Mouse (Mus musculus): ENCODE results near the gene Pmfbp1. TPM values are rescaled to one million over a fixed set of nuclear protein-coding genes. Genes with fewer than 3 reads are reported as not detected.

The Pmfbp1 gene
- polyA plus RNA-seq, 1 experiment from 2014 or later: 1.5 TPM

- Histone ChIP-seq H3K27me3 (no peaks in the 10 kb centered on the region), H3K4me3 (no peak overlapping the region), H3K9ac (no peak overlapping the region), H3K36me3 (peaks cover 33% of the 10 kb centered on the region), H3K4me1 (replicated peaks) (peaks cover 12% of the 10 kb centered on the region), H3K4me2 (no peak overlapping the region), H3K27ac (replicated peaks) (no peak overlapping the region), H3K9me3 (no peaks in the 10 kb centered on the region)
- 89% methylated on average over 12 of the region's 12 CpGs for WGBS
- ATAC-seq (ENCODE audit: low read depth): no peak
These were observed 77.3 kb downstream of the Pmfbp1 start for GRCm38 (mm10) chr8:109571139-109571538.

GRCm38 (mm10) chr8:109576311-109576710 is 82.5 kb downstream of the Pmfbp1 start:
- Histone ChIP-seq H3K27me3 (no peaks in the 10 kb centered on the region), H3K9me3 (no peaks in the 10 kb centered on the region), H3K4me2 (no peak overlapping the region), H3K36me3 (peaks cover 9% of the 10 kb centered on the region), H3K9ac (no peak overlapping the region), H3K27ac (replicated peaks) (no peak overlapping the region), H3K4me1 (replicated peaks) (no peaks in the 10 kb centered on the region), H3K4me3 (no peak overlapping the region)
- ATAC-seq (ENCODE audit: low read depth): no peak
- WGBS: 81% methylated on average over 4 of the region's 4 CpGs

- Histone ChIP-seq H3K9ac (no peak within 1 kb of the TSS), H3K4me2 (no peak within 1 kb of the TSS), H3K27ac (replicated peaks) (no peak within 1 kb of the TSS), H3K27me3 (no peaks in the 10 kb centered on the region), H3K4me3 (no peak within 1 kb of the TSS), H3K4me1 (replicated peaks) (no peaks in the 10 kb centered on the region), H3K36me3 (no peaks in the 10 kb centered on the region; the same call in 1 of the 2 replicates), H3K9me3 (peaks cover under 1% of the 10 kb centered on the region; the same call in 1 of the 2 replicates)
- 82% methylated on average over 8 of the region's 8 CpGs for WGBS
- ATAC-seq (ENCODE audit: low read depth): no peak
These were observed 85.1 kb downstream of the Pmfbp1 start, which contains the start of gene Hp for GRCm38 (mm10) chr8:109578900-109579301. Hp (minus strand) TSS chr8:109579172.

GRCm38 (mm10) chr8:109584293-109584692 is 90.5 kb downstream of the Pmfbp1 start:
- no peak for ATAC-seq (ENCODE audit: low read depth)
- H3K4me1 ChIP-seq (replicated peaks): no peaks in the 10 kb centered on the region
- no peak overlapping the region for H3K4me2 ChIP-seq
- no peak overlapping the region for H3K27ac ChIP-seq (replicated peaks)
- no peaks in the 10 kb centered on the region for H3K36me3 ChIP-seq
- WGBS: 88% methylated on average over 4 of the region's 4 CpGs
- no peaks in the 10 kb centered on the region for H3K27me3 ChIP-seq
- H3K4me3 ChIP-seq: no peak overlapping the region
- H3K9me3 ChIP-seq: peaks cover 2% of the 10 kb centered on the region; the same call in 1 of the 2 replicates
- no peak overlapping the region for H3K9ac ChIP-seq

- no peak for ATAC-seq (ENCODE audit: low read depth)
These were observed 91.0 kb downstream of the Pmfbp1 start for GRCm38 (mm10) chr8:109584830-109585229.

GRCm38 (mm10) chr8:109585652-109586051 is 91.8 kb downstream of the Pmfbp1 start:
- Histone ChIP-seq H3K9me3 (peaks cover 2% of the 10 kb centered on the region; the same call in 1 of the 2 replicates), H3K9ac (no peak overlapping the region), H3K27ac (replicated peaks) (no peak overlapping the region), H3K27me3 (no peaks in the 10 kb centered on the region), H3K4me2 (no peak overlapping the region), H3K36me3 (no peaks in the 10 kb centered on the region), H3K4me1 (replicated peaks) (no peaks in the 10 kb centered on the region), H3K4me3 (no peak overlapping the region)
- no peak for ATAC-seq (ENCODE audit: low read depth)

More at GRCm38 (mm10) chr8:109584830-109585229, 91.0 kb downstream of the Pmfbp1 start:
- Histone ChIP-seq H3K9me3 (peaks cover 2% of the 10 kb centered on the region; the same call in 1 of the 2 replicates), H3K36me3 (no peaks in the 10 kb centered on the region), H3K27me3 (no peaks in the 10 kb centered on the region), H3K4me3 (no peak overlapping the region), H3K9ac (no peak overlapping the region), H3K27ac (replicated peaks) (no peak overlapping the region), H3K4me2 (no peak overlapping the region), H3K4me1 (replicated peaks) (no peaks in the 10 kb centered on the region)
- 88% methylated on average over 3 of the region's 3 CpGs for WGBS

- peaks cover 2% of the 10 kb centered on the region; the same call in 1 of the 2 replicates for H3K9me3 ChIP-seq
- H3K27me3 ChIP-seq: no peaks in the 10 kb centered on the region
- no peak overlapping the region for H3K4me2 ChIP-seq
- ATAC-seq (ENCODE audit: low read depth): no peak
- peaks cover 7% of the 10 kb centered on the region; the same call in 1 of the 2 replicates for H3K36me3 ChIP-seq
- no peak overlapping the region for H3K27ac ChIP-seq (replicated peaks)
- H3K4me3 ChIP-seq: no peak overlapping the region
- H3K9ac ChIP-seq: no peak overlapping the region
- H3K4me1 ChIP-seq (replicated peaks): no peaks in the 10 kb centered on the region
- 70% methylated on average over 7 of the region's 7 CpGs for WGBS
These were observed 93.2 kb downstream of the Pmfbp1 start for GRCm38 (mm10) chr8:109586972-109587504.

GRCm38 (mm10) chr8:109590901-109591300 is 97.1 kb downstream of the Pmfbp1 start:
- 89% methylated on average over 9 of the region's 9 CpGs for WGBS
- Histone ChIP-seq H3K4me3 (no peak overlapping the region), H3K4me1 (replicated peaks) (no peaks in the 10 kb centered on the region), H3K9ac (no peak overlapping the region), H3K4me2 (no peak overlapping the region), H3K9me3 (no peaks in the 10 kb centered on the region), H3K27me3 (no peaks in the 10 kb centered on the region), H3K27ac (replicated peaks) (no peak overlapping the region), H3K36me3 (peaks cover 41% of the 10 kb centered on the region)
- ATAC-seq (ENCODE audit: low read depth): no peak

GRCm38 (mm10) chr8:109591367-109591766 is 97.5 kb downstream of the Pmfbp1 start:
- Histone ChIP-seq H3K4me1 (replicated peaks) (no peaks in the 10 kb centered on the region), H3K27me3 (no peaks in the 10 kb centered on the region), H3K9me3 (no peaks in the 10 kb centered on the region), H3K4me3 (no peak overlapping the region), H3K4me2 (no peak overlapping the region), H3K27ac (replicated peaks) (no peak overlapping the region), H3K9ac (no peak overlapping the region), H3K36me3 (peaks cover 41% of the 10 kb centered on the region)
- ATAC-seq (ENCODE audit: low read depth): no peak
- WGBS: 87% methylated on average over 3 of the region's 3 CpGs

- no peak overlapping the region for H3K27ac ChIP-seq (replicated peaks)
- no peak overlapping the region for H3K9ac ChIP-seq
- H3K9me3 ChIP-seq: no peaks in the 10 kb centered on the region
- no peaks in the 10 kb centered on the region for H3K27me3 ChIP-seq
- H3K4me2 ChIP-seq: no peak overlapping the region
- no peak overlapping the region for H3K4me3 ChIP-seq
- peaks cover 44% of the 10 kb centered on the region for H3K36me3 ChIP-seq
- no peaks in the 10 kb centered on the region for H3K4me1 ChIP-seq (replicated peaks)
- 92% methylated on average over 5 of the region's 5 CpGs for WGBS
- ATAC-seq (ENCODE audit: low read depth): no peak
These were observed 98.3 kb downstream of the Pmfbp1 start for GRCm38 (mm10) chr8:109592164-109592563.

Other genes with a start within 250 kb of the Pmfbp1 start
- gene Dhx38, start 71.8 kb downstream of the Pmfbp1 start, polyA plus RNA-seq (2015; fragmentation: Nextera tagmentation; extraction: Ambion mirVana): 17.8 and 19.6 TPM in 2 replicates
- 30.5 and 32.9 TPM in 2 replicates for gene Txnl4b, start 71.9 kb downstream of the Pmfbp1 start, polyA plus RNA-seq (2015; fragmentation: Nextera tagmentation; extraction: Ambion mirVana)
- 0.71 and 0.73 TPM in 2 replicates for gene Hp, start 85.1 kb downstream of the Pmfbp1 start, polyA plus RNA-seq (2015; fragmentation: Nextera tagmentation; extraction: Ambion mirVana)
- 29.1 and 29.8 TPM in 2 replicates for gene Dhodh, start 114.6 kb downstream of the Pmfbp1 start, polyA plus RNA-seq (2015; fragmentation: Nextera tagmentation; extraction: Ambion mirVana)
- gene Pkd1l3, start 120.5 kb downstream of the Pmfbp1 start, polyA plus RNA-seq (2015; fragmentation: Nextera tagmentation; extraction: Ambion mirVana): 0.14 TPM in 1 of 2 replicates, not detected in the other
- 177 and 190 TPM in 2 replicates for gene Ist1, start 199.2 kb downstream of the Pmfbp1 start, polyA plus RNA-seq (2015; fragmentation: Nextera tagmentation; extraction: Ambion mirVana)
- gene Zfp821, start 211.5 kb downstream of the Pmfbp1 start, polyA plus RNA-seq (2015; fragmentation: Nextera tagmentation; extraction: Ambion mirVana): 69.6 and 74.6 TPM in 2 replicates
- 3.5 and 3.7 TPM in 2 replicates for gene Atxn1l, start 243.7 kb downstream of the Pmfbp1 start, polyA plus RNA-seq (2015; fragmentation: Nextera tagmentation; extraction: Ambion mirVana)